Mouse (Mus musculus): ENCODE results near the gene Celf5. TPM values are rescaled to one million over a fixed set of nuclear protein-coding genes. Genes with fewer than 3 reads are reported as not detected.

Celf5 gene
- polyA plus RNA-seq, 1 experiment, result 1.0 TPM

DNA sequence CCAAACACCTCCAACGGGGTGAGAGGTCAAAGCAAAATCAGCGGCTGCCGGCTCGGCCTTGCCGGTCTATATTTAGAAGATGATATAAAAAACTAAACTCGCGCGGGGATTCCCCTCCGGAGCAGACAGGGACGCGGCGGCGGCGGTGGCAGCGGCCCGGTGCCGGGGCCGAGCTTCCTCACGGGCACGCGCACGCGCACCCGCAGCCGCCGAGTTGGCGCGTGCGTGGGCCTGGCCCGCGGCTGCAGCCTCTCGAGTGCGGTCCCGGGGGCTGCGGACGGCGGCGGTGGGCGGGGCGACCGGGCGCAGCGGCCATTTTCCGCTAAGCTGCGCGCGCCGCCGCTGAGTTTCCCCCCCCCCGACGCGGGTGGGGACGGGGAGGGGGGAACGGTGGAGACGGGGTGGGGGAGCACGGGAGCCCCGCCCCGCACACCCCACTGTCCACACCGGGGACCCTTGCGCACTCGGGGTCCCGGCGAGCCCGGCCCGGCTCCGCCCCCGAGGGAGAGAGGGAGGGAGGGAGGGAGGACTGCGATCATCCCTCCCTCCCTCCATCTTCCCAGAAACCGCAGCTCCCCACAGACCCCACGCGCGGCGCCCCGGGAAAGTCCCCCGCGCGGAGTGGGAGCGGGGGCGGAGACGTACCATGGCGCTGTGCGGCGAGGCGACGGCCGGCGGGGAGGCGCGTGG, 52.2 kb downstream of the Celf5 start:
- TF ChIP-seq CTCF (IDR thresholded peaks at IDR 0.05; ENCODE audit: control insufficient read depth, insufficient read depth, insufficient read length) (no peak), MAX (IDR thresholded peaks at IDR 0.05) (no peak), USF1 (IDR thresholded peaks at IDR 0.05; ENCODE audit: low read depth) (no peak), MYOD1 (IDR thresholded peaks at IDR 0.05; ENCODE audit: control insufficient read depth, insufficient read length, low read depth) (no peak), CEBPB (IDR thresholded peaks at IDR 0.05; ENCODE audit: low read depth) (no peak), FOSL1 (IDR thresholded peaks at IDR 0.05; ENCODE audit: insufficient read depth, low read length, poor library complexity, severe bottlenecking) (no peak), MYOG (IDR thresholded peaks at IDR 0.05; ENCODE audit: control insufficient read depth, extremely low read depth, insufficient read length) (no peak)
- Histone ChIP-seq H3K27me3 (ENCODE audit: control insufficient read depth, insufficient read depth, insufficient read length) (no peaks in the 10 kb centered on the region), H3K79me3 (ENCODE audit: low read depth) (peaks cover 24% of the 10 kb centered on the region)

DNA sequence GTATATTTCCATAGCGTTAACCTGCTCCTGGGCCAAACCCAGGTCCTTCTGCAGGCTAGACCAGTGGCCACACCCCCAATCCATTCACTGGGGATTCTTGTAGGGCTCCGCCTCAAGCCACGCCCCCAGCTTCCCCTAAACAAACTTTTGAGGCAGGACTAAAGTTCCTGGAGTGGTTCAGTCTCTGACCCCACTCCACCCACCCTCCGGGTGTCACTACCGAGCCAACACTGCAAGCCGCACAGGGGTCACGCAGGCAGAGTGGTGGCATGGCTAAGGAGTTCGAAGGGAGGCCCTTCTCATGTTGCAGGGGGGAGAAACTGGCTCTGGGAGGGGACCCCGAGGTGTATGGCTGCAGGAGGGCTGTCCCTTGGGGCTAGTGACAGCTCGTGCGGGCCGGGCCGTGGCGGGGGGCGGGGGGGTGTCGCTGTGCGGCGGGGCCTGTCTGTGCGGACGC, 52.9 kb downstream of the Celf5 start:
- TF ChIP-seq FOSL1 (IDR thresholded peaks at IDR 0.05; ENCODE audit: insufficient read depth, low read length, poor library complexity, severe bottlenecking), result no peak
- no peak for TF ChIP-seq MYOD1 (IDR thresholded peaks at IDR 0.05; ENCODE audit: control insufficient read depth, insufficient read length, low read depth)
- TF ChIP-seq MYOG (IDR thresholded peaks at IDR 0.05; ENCODE audit: control insufficient read depth, extremely low read depth, insufficient read length), result no peak
- no peak for TF ChIP-seq USF1 (IDR thresholded peaks at IDR 0.05; ENCODE audit: low read depth)
- no peak for TF ChIP-seq MAX (IDR thresholded peaks at IDR 0.05)
- no peak for TF ChIP-seq CEBPB (IDR thresholded peaks at IDR 0.05; ENCODE audit: low read depth)
- TF ChIP-seq CTCF (IDR thresholded peaks at IDR 0.05; ENCODE audit: control insufficient read depth, insufficient read depth, insufficient read length), result no peak
- peak overlapping the region; percentile 89 for H3ac ChIP-seq (ENCODE audit: control insufficient read depth, insufficient read length, low read depth)

More for the DNA sequence above, 52.2 kb downstream of the Celf5 start:
- Histone ChIP-seq H3K4me3 (ENCODE audit: insufficient read depth, poor library complexity, severe bottlenecking) (peak overlapping the region; percentile 59), H3K79me2 (ENCODE audit: control insufficient read depth, insufficient read depth) (peaks cover 39% of the 10 kb centered on the region), H3K36me3 (ENCODE audit: control insufficient read depth, insufficient read depth) (no peaks in the 10 kb centered on the region), H3ac (ENCODE audit: control insufficient read depth, insufficient read length, low read depth) (peak overlapping the region; percentile 89)

DNA sequence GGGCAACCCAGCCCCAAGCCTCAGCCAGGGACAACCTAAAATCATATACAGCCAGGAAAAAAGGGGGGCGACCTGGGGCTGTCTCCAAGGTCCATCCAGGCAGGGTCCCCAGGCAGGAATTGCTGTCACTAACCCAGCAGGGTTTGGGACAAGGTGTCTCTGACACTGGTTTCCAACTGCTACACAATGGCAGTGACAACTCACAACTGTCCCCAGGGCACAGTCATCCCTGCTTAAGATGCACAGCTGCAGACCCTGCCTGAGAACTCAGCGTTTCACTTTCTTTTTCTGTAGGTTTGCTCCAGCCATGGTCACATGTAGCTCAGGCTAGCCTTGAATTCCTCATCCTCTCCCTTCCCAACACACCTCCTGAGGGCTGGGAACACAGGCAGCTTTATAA, 53.4 kb downstream of the Celf5 start:
- H3K36me3 ChIP-seq (ENCODE audit: control insufficient read depth, insufficient read depth), result no peaks in the 10 kb centered on the region
- H3ac ChIP-seq (ENCODE audit: control insufficient read depth, insufficient read length, low read depth), result no peak overlapping the region
- peaks cover 34% of the 10 kb centered on the region for H3K79me3 ChIP-seq (ENCODE audit: low read depth)
- H3K4me3 ChIP-seq (ENCODE audit: insufficient read depth, poor library complexity, severe bottlenecking), result no peak overlapping the region
- peaks cover 51% of the 10 kb centered on the region for H3K79me2 ChIP-seq (ENCODE audit: control insufficient read depth, insufficient read depth)
- H3K27me3 ChIP-seq (ENCODE audit: control insufficient read depth, insufficient read depth, insufficient read length), result no peaks in the 10 kb centered on the region
- TF ChIP-seq CEBPB (IDR thresholded peaks at IDR 0.05; ENCODE audit: low read depth) (no peak), MAX (IDR thresholded peaks at IDR 0.05) (no peak), MYOD1 (IDR thresholded peaks at IDR 0.05; ENCODE audit: control insufficient read depth, insufficient read length, low read depth) (no peak), CTCF (IDR thresholded peaks at IDR 0.05; ENCODE audit: control insufficient read depth, insufficient read depth, insufficient read length) (no peak), MYOG (IDR thresholded peaks at IDR 0.05; ENCODE audit: control insufficient read depth, extremely low read depth, insufficient read length) (no peak), USF1 (IDR thresholded peaks at IDR 0.05; ENCODE audit: low read depth) (no peak), FOSL1 (IDR thresholded peaks at IDR 0.05; ENCODE audit: insufficient read depth, low read length, poor library complexity, severe bottlenecking) (no peak)

More for the DNA sequence above, 52.9 kb downstream of the Celf5 start:
- Histone ChIP-seq H3K79me3 (ENCODE audit: low read depth) (peaks cover 28% of the 10 kb centered on the region), H3K4me3 (ENCODE audit: insufficient read depth, poor library complexity, severe bottlenecking) (peak overlapping the region; percentile 59), H3K79me2 (ENCODE audit: control insufficient read depth, insufficient read depth) (peaks cover 46% of the 10 kb centered on the region), H3K36me3 (ENCODE audit: control insufficient read depth, insufficient read depth) (no peaks in the 10 kb centered on the region), H3K27me3 (ENCODE audit: control insufficient read depth, insufficient read depth, insufficient read length) (no peaks in the 10 kb centered on the region)

DNA sequence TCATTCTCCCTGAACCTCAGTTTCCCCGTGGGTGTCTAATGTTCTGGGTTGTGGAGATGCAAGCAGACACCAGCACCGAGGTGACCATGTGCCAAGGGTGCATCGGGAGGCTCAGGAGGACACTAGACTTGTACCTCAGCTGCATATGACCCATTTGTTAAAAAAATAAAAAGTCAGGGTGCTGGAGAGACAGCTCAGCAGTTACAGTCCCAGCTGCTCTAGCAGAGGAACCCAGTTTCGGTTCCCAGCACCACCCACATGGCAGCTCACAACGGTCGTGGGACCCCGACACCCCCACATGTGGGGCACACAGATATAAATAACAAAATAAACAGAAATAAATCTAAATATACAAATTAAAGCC, 54.0 kb downstream of the Celf5 start:
- H3K79me2 ChIP-seq (ENCODE audit: control insufficient read depth, insufficient read depth), result peaks cover 57% of the 10 kb centered on the region
- peaks cover 40% of the 10 kb centered on the region for H3K79me3 ChIP-seq (ENCODE audit: low read depth)
- no peaks in the 10 kb centered on the region for H3K27me3 ChIP-seq (ENCODE audit: control insufficient read depth, insufficient read depth, insufficient read length)
- peaks cover 2% of the 10 kb centered on the region for H3K36me3 ChIP-seq (ENCODE audit: control insufficient read depth, insufficient read depth)
- TF ChIP-seq MYOG (IDR thresholded peaks at IDR 0.05; ENCODE audit: control insufficient read depth, extremely low read depth, insufficient read length), result no peak
- no peak overlapping the region for H3ac ChIP-seq (ENCODE audit: control insufficient read depth, insufficient read length, low read depth)
- H3K4me3 ChIP-seq (ENCODE audit: insufficient read depth, poor library complexity, severe bottlenecking), result no peak overlapping the region

DNA sequence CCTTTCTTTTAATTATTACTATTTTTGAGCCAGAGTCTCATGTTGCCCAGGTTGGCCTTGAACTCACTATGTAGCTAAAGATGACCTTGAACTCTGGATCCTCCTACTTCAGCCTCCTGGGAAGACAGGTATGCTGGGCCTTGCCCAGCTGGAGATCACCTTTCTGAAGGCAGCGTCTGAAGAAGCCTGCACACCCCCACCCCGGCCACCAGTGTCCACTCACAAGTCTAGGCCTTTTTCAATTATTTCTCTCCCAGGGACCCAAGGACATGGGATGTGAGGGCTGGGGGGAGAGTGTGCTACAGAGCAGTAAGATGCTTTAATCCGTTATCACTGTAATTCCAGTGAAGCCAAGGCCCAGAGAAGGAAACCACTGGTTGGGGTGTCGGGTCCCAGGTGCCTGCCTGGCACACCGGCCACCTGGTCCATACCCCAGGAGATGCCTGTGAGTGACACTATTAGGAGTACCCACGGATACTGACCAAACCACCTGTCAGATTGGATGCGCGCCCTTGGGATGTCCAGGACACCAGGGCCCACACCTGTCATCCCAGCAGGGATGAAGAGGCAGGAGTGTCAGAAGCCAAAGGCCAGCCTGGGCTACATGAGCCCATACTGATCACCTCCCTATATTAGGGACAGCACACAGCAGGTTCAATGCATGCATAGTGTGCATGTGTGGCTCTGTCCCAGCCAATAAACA, 54.6 kb downstream of the Celf5 start:
- TF ChIP-seq MYOG (IDR thresholded peaks at IDR 0.05; ENCODE audit: control insufficient read depth, extremely low read depth, insufficient read length), result no peak
- no peak for TF ChIP-seq FOSL1 (IDR thresholded peaks at IDR 0.05; ENCODE audit: insufficient read depth, low read length, poor library complexity, severe bottlenecking)
- no peak for TF ChIP-seq MYOD1 (IDR thresholded peaks at IDR 0.05; ENCODE audit: control insufficient read depth, insufficient read length, low read depth)
- no peak for TF ChIP-seq CEBPB (IDR thresholded peaks at IDR 0.05; ENCODE audit: low read depth)
- no peak for TF ChIP-seq MAX (IDR thresholded peaks at IDR 0.05)
- no peak for TF ChIP-seq CTCF (IDR thresholded peaks at IDR 0.05; ENCODE audit: control insufficient read depth, insufficient read depth, insufficient read length)
- TF ChIP-seq USF1 (IDR thresholded peaks at IDR 0.05; ENCODE audit: low read depth), result no peak
- Histone ChIP-seq H3ac (ENCODE audit: control insufficient read depth, insufficient read length, low read depth) (no peak overlapping the region), H3K79me2 (ENCODE audit: control insufficient read depth, insufficient read depth) (peaks cover 63% of the 10 kb centered on the region), H3K27me3 (ENCODE audit: control insufficient read depth, insufficient read depth, insufficient read length) (no peaks in the 10 kb centered on the region), H3K36me3 (ENCODE audit: control insufficient read depth, insufficient read depth) (peaks cover 8% of the 10 kb centered on the region), H3K79me3 (ENCODE audit: low read depth) (peaks cover 45% of the 10 kb centered on the region), H3K4me3 (ENCODE audit: insufficient read depth, poor library complexity, severe bottlenecking) (no peak overlapping the region)
